Mouse (Mus musculus) activated CD4-positive, CD25-positive, alpha-beta regulatory T cell, adult 4 months (primary cell): ENCODE measurements around the gene Kcnj15. TPM values are rescaled to one million over a fixed set of nuclear protein-coding genes. Genes with fewer than 3 reads are reported as not detected.

ENCODE experiments used
- ATAC-seq: one replicate; pipeline ENCODE4 v1.8.0; 2017
- polyA plus RNA-seq, 2 experiments: library from polyadenylated mRNA; unstranded; fragments of 100-300 nt; shearing (Covaris generic); gene quantifications; one replicate each; pipeline ENCODE4 v1.2.1; 2017

Gene Kcnj15
- polyA plus RNA-seq, 2 experiments from 2014 or later: 0.79 to 1.4 TPM

DNA sequence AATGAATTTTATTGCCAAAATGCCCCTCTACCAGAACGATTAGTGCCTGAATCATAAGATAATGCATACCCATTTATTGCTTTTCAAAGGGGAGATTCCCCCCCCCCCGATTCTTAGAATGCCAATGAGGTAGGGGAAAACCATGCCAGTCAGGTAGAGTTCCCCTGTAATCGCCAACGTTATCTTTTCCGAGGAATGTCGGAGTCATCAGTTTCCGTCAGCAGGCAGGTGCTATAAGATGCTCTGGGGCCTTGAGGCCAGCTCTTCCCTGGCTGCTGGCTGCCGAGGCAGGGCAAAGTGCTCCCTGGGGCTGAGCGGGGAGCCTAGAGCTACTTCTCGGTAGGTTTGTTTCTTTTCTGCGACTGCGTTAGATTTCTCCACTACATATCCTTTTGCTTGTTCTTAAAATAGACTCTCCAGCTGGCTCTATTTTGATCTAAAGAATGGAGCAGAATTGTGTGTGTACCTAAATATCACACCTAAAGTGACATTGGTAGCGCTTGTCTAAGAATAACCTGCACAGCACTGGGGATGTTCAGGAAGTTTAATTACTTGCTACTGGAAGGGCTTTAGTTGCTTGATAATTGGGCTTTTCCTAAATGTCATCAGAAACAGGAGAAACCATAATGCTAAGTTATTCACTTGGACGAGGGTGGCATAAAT, 35.6 kb downstream of the Kcnj15 start:
- no peak for ATAC-seq

DNA sequence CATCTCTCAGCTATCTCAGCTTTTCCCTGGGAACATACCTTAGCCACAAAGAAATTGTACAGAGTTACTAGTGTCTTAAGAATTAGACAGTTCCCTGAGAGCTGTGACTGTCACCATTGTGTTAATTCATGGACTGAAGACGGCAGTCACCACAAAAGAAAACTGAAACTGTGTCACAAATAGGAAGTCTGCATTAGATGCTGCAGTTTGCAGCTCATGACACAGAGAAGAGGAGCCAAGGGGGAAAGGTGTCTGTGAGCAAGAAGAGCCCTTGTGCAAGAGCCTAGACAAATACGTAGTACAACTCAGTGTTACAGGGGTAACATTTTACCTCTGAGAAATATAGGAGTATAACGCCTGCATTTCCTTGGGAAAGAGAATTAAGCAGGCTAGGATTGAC, 40.3 kb downstream of the Kcnj15 start:
- ATAC-seq: no peak

DNA sequence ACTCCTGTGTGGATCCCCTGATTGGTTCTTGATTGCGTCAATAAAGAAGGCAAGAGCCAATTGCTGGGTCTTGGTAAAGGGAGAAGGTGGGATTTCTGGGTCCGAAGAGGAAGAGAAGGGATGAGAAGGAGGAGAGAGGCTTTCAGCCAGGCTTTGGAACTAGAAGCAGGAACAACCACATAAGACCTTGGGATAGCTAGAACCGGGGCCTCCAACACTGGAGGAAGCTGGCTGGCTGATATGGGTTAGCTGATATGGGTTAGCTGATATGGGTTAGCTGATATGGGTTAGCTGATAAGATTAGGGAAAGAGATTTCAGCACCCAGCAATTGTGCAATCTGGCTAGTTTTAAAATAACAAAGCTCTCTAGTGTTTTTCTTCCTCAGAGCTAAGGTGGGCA, 44.3 kb downstream of the Kcnj15 start:
- ATAC-seq: no peak

DNA sequence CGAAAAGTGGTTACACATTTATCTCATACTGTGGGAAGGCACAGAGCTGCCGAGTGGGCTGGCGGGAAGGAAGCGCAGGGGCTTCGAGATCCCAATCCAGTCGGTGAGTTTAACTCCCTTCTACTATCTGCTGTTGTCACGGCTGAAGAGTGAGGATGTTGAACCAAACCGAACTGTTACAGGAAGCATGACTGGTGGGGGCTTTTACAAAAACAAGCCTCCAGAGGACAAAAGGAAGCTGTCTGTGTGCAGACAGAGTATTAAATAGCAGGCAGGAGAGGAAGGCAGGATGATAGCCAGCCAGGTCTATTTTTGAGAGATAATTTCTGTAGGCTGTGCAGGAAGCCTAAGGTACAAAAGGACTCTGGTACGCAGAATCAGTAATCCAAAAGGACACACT, 46.3 kb downstream of the Kcnj15 start:
- ATAC-seq: peak; percentile 73

DNA sequence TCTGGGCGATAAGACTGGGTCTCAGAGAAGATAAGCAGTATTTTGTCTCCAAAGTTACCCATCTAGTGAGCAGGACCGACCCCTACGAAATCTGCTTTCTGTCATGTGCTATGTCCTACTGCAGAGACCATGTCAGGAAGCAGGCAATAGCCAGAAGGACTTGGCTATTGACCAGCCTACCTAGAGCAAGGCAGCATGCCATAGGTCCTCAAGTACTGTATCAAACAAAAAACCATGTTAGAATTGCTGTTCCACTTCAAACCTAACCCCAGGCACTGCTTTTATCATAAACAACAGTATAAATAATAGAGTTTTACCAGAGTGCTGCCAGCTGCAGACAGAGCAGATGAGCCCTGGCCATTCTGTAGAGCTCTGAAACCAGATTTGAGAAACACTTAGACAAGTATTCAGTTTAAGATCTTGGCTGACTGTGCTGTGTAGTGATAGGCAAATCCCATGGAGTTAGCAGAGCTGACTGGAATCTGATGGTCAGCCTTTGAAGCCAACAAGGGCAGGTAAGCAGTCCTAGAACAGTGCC, 50.5 kb downstream of the Kcnj15 start:
- no peak for ATAC-seq

DNA sequence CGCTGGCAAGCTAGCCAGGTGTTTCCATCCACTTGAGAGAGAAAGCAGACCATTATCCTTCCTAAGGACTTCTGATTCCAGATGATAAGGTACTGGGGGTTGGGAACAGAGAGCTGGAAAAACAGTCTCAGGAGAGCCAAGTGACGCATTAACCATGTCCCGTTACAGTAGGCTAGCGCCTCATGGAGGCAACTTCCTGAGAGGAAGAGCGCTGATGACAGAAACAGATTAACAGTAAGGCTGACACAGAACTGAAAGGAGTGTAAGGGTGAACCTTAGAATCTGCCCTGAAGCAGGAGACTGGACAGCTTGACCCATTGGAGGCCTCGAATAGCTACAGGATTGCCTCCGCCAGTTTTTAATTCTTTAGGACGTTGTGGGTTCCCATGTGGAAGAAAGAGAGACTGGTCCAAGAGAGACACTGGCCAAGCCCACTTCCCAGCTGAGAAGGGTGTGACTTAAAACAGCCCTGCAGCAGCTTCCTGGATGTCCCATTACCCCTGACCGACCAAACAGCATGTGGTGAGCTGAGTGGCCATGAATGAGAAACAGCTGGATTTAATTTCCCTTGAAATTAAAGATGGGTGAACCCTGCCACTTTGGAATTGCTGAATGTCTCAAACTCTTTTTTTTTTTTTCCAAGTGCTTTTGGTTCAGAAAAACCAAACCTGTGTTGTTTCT, 64.7 kb downstream of the Kcnj15 start:
- no peak for ATAC-seq

DNA sequence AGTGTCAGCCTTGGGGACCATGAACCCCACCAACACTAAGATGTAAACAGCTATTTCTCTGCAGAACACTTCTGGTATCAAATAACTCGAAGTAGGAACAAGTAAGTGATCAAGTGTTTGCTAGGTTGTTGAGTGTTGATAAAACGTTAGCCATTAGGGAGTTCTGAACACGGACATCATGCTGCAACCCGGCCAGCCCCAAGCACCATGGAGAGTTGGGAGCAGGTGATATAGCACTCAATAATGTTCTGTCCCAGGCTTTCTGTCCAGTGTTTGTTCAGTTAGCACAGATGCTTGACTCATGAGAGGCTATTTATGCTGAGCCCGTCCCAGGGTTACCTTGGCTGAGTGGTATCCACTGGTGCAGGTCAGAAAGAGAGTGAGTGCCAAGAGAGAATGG, 74.8 kb downstream of the Kcnj15 start:
- no peak for ATAC-seq

DNA sequence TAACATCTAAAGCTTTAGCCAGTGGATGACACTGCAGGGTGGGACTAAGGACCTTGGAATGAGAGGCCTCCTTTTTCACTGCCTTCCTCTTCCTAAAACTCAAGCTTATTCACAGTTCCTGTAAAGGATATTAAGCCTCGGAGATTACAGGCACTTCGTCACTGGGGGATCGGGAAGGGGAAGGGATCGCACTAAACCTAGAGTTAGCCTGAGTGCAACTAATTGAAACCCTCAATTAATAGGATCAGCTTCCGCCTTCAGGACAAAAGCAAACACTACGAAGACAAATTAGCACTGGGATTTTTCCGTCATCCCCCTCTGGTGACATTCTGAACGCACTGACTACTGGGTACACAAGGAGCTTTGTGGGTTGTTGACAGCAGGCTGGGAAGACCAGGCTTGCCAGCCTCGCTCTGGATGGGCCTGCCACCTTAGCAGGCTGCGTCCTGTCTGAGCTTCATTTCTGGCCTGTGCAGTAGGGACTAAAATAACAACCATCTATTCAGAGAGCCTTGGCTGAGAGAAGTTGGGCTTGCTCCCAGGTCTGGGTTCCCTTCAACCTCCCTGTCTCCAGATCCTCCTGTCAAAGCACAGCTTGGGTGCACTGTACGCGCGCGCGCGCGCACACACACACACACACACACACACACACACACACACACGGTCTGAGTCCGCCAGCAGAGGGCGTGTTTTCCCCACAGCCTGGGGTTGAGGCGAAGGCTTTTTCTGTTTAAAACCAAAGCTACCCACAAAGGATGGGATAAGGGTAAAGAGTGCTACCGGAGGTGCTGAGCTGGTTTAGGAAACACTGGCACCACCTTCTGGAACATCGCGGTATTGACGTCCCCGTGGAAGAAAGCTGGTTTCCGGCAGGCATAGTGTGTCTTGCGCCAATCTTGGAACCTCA, 83.8 kb downstream of the Kcnj15 start:
- ATAC-seq: peak; percentile 88

DNA sequence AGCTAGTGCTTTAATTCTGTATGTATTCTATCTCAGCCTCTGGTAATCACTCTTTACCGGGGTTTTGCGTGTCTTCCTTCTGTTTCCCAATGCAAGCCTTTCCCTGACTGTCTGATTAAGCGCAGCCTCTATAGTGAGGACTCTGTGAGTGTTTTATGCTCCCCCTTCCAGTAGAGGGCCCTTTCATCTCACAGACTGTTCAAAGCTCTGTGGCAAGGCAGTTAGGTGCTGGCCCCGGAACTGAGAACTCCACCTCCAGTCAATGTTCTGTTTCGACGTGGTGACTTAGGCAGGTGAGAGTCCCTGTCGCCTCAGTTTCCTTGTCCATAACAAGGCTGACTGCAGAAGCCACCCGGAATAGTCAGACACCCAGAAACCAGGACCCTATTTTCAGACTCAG, 84.7 kb downstream of the Kcnj15 start:
- ATAC-seq: peak; percentile 48

DNA sequence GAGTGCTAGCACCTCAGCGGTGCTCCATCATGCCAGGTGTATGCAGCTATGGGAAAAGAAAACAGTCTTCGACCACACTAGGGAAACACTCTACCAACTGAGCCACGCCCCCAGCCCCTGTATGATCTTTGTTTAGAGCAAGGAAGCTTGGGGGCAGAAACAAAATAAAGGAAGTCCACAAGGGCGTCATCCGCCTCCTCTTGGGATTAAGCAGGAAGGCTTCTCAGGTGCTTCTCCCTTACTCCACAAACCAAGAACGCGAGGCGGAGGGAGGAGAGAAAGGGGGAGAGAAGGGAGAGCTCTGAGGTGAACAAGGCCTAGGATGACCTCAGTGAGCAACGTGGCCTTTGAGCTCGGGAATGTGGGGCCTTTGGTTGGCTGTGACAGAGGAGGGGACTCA, 87.6 kb downstream of the Kcnj15 start:
- ATAC-seq: no peak

DNA sequence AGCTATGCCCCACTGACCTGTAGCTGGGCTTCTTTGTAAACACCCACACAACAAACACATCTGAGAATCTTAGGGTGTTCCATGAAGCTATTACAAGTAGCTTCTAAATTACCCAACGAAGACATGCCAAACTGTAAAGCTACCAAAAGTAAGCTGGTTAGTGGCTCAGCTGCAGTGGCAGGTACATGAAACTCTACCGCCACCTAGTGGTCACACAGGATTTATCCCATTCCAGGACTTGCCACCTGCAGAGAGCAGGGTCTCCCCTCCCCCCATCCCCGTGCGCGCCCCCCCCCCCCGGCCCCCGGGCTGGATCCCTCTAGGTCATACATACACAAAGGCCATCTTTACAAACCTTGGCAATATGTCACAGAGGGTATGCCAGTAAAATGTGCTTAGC, 88.5 kb downstream of the Kcnj15 start:
- peak; percentile 48 for ATAC-seq

DNA sequence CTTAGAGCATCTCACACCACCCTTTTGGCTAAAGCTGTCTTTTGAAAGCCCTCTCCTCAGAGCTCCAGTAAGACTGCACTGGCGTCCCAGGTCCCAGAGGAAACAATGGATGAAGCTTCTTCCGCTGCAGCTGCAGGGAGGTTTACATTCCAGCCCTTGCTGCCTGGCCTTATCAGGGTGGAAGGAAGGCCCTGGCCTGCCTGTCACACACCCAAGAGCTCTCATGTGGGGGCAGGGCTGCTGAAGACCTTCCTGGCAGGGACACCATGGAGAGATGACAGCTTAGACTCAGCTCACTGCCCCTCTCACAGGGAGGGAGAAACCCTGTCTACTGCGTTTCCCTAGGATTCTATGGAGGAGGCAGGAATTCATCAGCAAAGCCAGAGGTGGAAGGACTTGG, 89.8 kb downstream of the Kcnj15 start:
- ATAC-seq: no peak

DNA sequence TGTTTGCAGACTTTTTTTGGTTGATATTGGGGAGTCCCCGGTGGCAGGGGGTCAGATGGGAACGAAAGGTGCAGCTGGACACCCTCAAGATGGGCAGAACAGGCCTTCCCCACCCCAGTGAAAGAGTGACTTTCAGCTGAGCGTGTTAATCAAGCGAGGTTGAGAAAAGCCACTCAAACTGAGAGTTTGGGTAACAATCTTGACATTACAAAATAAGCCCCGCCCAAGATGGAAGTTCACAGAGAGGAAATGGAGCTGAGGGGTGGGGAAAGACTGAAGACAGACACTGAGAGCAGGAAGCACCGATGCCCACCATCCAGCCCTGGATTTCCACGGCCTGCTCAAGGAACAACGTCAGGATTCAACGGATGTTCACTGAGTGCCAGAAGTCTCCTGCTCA, 91.2 kb downstream of the Kcnj15 start:
- no peak for ATAC-seq

DNA sequence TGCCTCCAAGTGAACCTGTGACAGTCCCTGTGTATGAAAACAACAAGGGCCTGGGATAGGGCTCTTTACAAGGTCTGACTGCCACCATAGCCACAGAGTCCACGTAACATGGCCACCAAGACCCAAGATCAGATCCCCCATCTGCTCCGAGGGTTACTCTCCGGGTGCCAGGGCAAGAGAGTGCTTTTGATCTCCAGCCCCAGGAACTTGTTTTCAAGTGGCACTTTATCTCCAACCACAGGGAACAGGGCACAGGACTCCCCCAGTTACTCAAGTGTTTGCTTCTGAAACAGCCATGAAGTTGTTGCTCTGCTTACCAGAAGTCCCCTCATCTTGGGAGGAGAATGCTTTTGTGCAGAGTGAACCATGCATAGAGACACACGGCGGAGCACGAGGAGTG, 92.0 kb downstream of the Kcnj15 start:
- no peak for ATAC-seq

DNA sequence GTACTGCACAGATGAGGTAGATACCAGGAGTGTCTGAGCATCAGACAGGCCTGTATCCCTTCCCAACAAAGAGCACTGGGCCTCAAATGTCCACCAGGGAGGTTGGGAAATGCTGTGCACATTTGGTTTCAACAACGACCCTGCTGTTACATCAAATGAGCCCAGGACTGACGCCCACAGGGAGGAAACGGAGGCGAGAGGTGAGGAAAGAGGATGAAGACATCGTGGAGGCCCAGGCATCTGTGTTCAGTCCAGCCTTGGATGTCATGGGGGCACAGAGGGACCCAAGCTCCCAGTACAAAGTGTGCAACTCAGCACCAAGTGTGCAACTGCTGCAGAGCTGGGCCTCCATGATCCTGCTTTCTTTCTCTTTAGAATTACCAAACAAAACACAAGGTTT, 92.4 kb downstream of the Kcnj15 start:
- ATAC-seq: no peak
